In genomic region chr12:8536221-8536965, GRCm38 (mm10) we compare ENCODE assay signal across 17 mouse cellular contexts. TPM values are rescaled to one million over a fixed set of nuclear protein-coding genes. Genes with fewer than 3 reads are reported as not detected.
DNase-seq lines count a peak whose midpoint lies in the region; ATAC-seq and TF ChIP-seq lines count a peak whose summit lies in the region.
"Had no signal": no experiment of that assay in that cellular context is flagged by ENCODE, and none has a peak within 500 bp of the region (broad histone marks: within the 10 kb centered on the region; RNA-seq: fewer than 3 reads in every experiment).

No protein-coding gene starts in this region.

- no peak overlapping the region for H3K4me3 ChIP-seq in heart, adult 2 months
- H3K4me3 ChIP-seq in midbrain, postnatal 0 days (ENCODE audit: low read depth, low read length): no peak overlapping the region
- H3K4me3 ChIP-seq in midbrain, embryonic 13.5 days (replicated peaks): no peak overlapping the region
- H3K4me3 ChIP-seq in kidney, embryonic 15.5 days (replicated peaks): no peak overlapping the region
- H3K4me3 ChIP-seq: gastrocnemius, adult 2 months; heart, embryonic 15.5 days had no signal

- H3K79me2 ChIP-seq in heart, adult 2 months (replicated peaks; ENCODE audit: control insufficient read depth, insufficient read depth, low read length): no peaks in the 10 kb centered on the region

- H3K27ac ChIP-seq in heart, adult 2 months: no peak overlapping the region
- H3K27ac ChIP-seq in midbrain, postnatal 0 days (ENCODE audit: low read depth, low read length): no peak overlapping the region
- H3K27ac ChIP-seq in midbrain, embryonic 13.5 days: no peak overlapping the region
- no peak overlapping the region for H3K27ac ChIP-seq in kidney, embryonic 15.5 days
- H3K27ac ChIP-seq: gastrocnemius, adult 2 months; heart, embryonic 15.5 days had no signal

- no peaks in the 10 kb centered on the region for H3K36me3 ChIP-seq in heart, adult 2 months (ENCODE audit: control insufficient read depth, insufficient read depth, low read length)
- H3K36me3 ChIP-seq in midbrain, postnatal 0 days (ENCODE audit: insufficient read depth, low read length): no peaks in the 10 kb centered on the region
- no peaks in the 10 kb centered on the region for H3K36me3 ChIP-seq in midbrain, embryonic 13.5 days
- H3K36me3 ChIP-seq in kidney, embryonic 15.5 days: no peaks in the 10 kb centered on the region
- H3K36me3 ChIP-seq: heart, embryonic 15.5 days had no signal

- TF ChIP-seq CTCF in heart, adult 2 months (IDR thresholded peaks at IDR 0.05): no peak
- TF ChIP-seq CTCF in midbrain, postnatal 0 days (IDR thresholded peaks at IDR 0.05): no peak

- TF ChIP-seq POLR2A in heart, adult 2 months (IDR thresholded peaks at IDR 0.05; ENCODE audit: insufficient read depth, low read depth, low read length): no peak

- no peaks in the 10 kb centered on the region for H3K9me3 ChIP-seq in midbrain, postnatal 0 days (ENCODE audit: low read length)
- no peaks in the 10 kb centered on the region for H3K9me3 ChIP-seq in midbrain, embryonic 13.5 days
- H3K9me3 ChIP-seq in kidney, embryonic 15.5 days (replicated peaks): no peaks in the 10 kb centered on the region
- H3K9me3 ChIP-seq: heart, embryonic 15.5 days had no signal

- TF ChIP-seq EP300 in heart, adult 2 months (IDR thresholded peaks at IDR 0.05; ENCODE audit: insufficient read depth, low read depth, low read length): no peak

- H3K27me3 ChIP-seq in heart, adult 2 months (ENCODE audit: control insufficient read depth, insufficient read depth, low read length): no peaks in the 10 kb centered on the region
- H3K27me3 ChIP-seq in midbrain, postnatal 0 days (ENCODE audit: insufficient read depth, low read length): no peaks in the 10 kb centered on the region
- H3K27me3 ChIP-seq in midbrain, embryonic 13.5 days: no peaks in the 10 kb centered on the region
- H3K27me3 ChIP-seq in kidney, embryonic 15.5 days: no peaks in the 10 kb centered on the region
- H3K27me3 ChIP-seq: heart, embryonic 15.5 days had no signal

- WGBS in heart, adult 2 months: 49% methylated on average over 9 of the region's 9 CpGs
- 65% methylated on average over 9 of the region's 9 CpGs for WGBS in midbrain, postnatal 0 days
- 78% methylated on average over 9 of the region's 9 CpGs for WGBS in midbrain, embryonic 13.5 days
- 61% methylated on average over 9 of the region's 9 CpGs for WGBS in kidney, embryonic 15.5 days

- intact Hi-C loops in heart, postnatal 10 days (cut with DNase I): no loop called here
- intact Hi-C loops in heart, adult 2 months (cut with DNase I): no loop called here

- peak; percentile 10 to 22 for DNase-seq in heart, postnatal 10 days
- no peak for DNase-seq in heart, adult 2 months
- DNase-seq in midbrain, postnatal 0 days (ENCODE audit: low spot score): peak; percentile 51
- no peak for DNase-seq in left cerebral cortex, adult 9 months (ENCODE audit: low spot score in 2 of 2)
- DNase-seq: adrenal gland, adult 2 months; cerebellum, adult 11 months; embryo, embryonic 11 days; gastrocnemius, adult 2 months; lung, adult 18-20 months; retina, postnatal 1 day; thymus, adult 2 months had no signal

- peak; percentile 56; the same call in 1 of the 2 replicates for ATAC-seq in midbrain, postnatal 0 days (ENCODE audit: low FRiP score)
- no peak for ATAC-seq in midbrain, embryonic 13.5 days
- ATAC-seq in kidney, embryonic 15.5 days (replicated peaks; ENCODE audit: low FRiP score): 0 out of 2 replicates have a peak, but pooled peaks have one; percentile 29
- ATAC-seq in monocyte, adult 5-6 weeks (replicated peaks; ENCODE audit: insufficient number of reproducible peaks, low FRiP score, low TSS enrichment, poor library complexity, severe bottlenecking): no peak
- ATAC-seq: forebrain, embryonic 16.5 days had no signal

- no peaks in the 10 kb centered on the region for H3K4me1 ChIP-seq in heart, adult 2 months (ENCODE audit: control insufficient read depth, insufficient read depth, low read length)
- no peaks in the 10 kb centered on the region for H3K4me1 ChIP-seq in midbrain, postnatal 0 days (ENCODE audit: insufficient read depth, low read length)
- H3K4me1 ChIP-seq in midbrain, embryonic 13.5 days (replicated peaks): no peaks in the 10 kb centered on the region
- no peaks in the 10 kb centered on the region for H3K4me1 ChIP-seq in kidney, embryonic 15.5 days
- H3K4me1 ChIP-seq: heart, embryonic 15.5 days had no signal

- H3K4me2 ChIP-seq in midbrain, postnatal 0 days (ENCODE audit: low read depth, low read length, poor library complexity, severe bottlenecking): no peak overlapping the region
- no peak overlapping the region for H3K4me2 ChIP-seq in midbrain, embryonic 13.5 days (replicated peaks)
- H3K4me2 ChIP-seq in kidney, embryonic 15.5 days: no peak overlapping the region
- H3K4me2 ChIP-seq: heart, embryonic 15.5 days; liver, embryonic 11.5 days had no signal

- no peak overlapping the region for H3K9ac ChIP-seq in heart, adult 2 months (ENCODE audit: low read depth, low read length)
- H3K9ac ChIP-seq in midbrain, postnatal 0 days (replicated peaks; ENCODE audit: low read length, poor library complexity, severe bottlenecking): no peak overlapping the region
- no peak overlapping the region for H3K9ac ChIP-seq in midbrain, embryonic 13.5 days (replicated peaks)
- H3K9ac ChIP-seq in kidney, embryonic 15.5 days: no peak overlapping the region
- H3K9ac ChIP-seq: heart, embryonic 15.5 days had no signal

RNA-seq across cellular contexts. Expression of gene Rhob, which starts 36.6 kb away (rescaled TPM):
- 100 to 1,000 TPM; 167 to 177 TPM for total RNA-seq in heart, postnatal 10 days (2021)
- 100 to 1,000 TPM; 163 to 193 TPM for total RNA-seq in heart, adult 2 months (2021)
- polyA plus RNA-seq in heart, adult 2 months (2012; rRNA removed): 184 and 194 TPM in 2 replicates
- 323 and 329 TPM in 2 replicates for total RNA-seq in midbrain, postnatal 0 days (2014; rRNA removed)
- 74.1 and 75.1 TPM in 2 replicates for polyA plus RNA-seq in midbrain, postnatal 0 days (2015; fragmentation: Nextera tagmentation; extraction: Ambion mirVana)
- polyA plus RNA-seq in midbrain, embryonic 13.5 days (2015; fragmentation: Nextera tagmentation; extraction: Ambion mirVana): 55.1 and 67.8 TPM in 2 replicates
- polyA plus RNA-seq in kidney, embryonic 15.5 days (2015; fragmentation: Nextera tagmentation; extraction: Ambion mirVana): 35.4 and 38.7 TPM in 2 replicates
- 45.8 to 134 TPM (median 53.2 TPM) in 3 replicates for total RNA-seq in monocyte, adult 5-6 weeks (2017)

Comparison
In these comparisons a context has a peak if more than half of its experiments do, and no peak if none do; other contexts are left out.
1. DNase-seq: peak in heart, postnatal 10 days (2 of 2) and midbrain, postnatal 0 days (single experiment); none in heart, adult 2 months (0 of 2) and left cerebral cortex, adult 9 months (0 of 2).
2. ATAC-seq: peak in midbrain, postnatal 0 days (single experiment) and kidney, embryonic 15.5 days (single experiment); none in midbrain, embryonic 13.5 days (single experiment) and monocyte, adult 5-6 weeks (single experiment).